8 mouse cellular contexts compared by ENCODE assay signal in genomic region chr11:68030771-68031170, GRCm38 (mm10).
DNase-seq lines count a peak whose midpoint lies in the region; ATAC-seq and TF ChIP-seq lines count a peak whose summit lies in the region.
"Had no signal": no experiment of that assay in that cellular context is flagged by ENCODE, and none has a peak within 500 bp of the region (broad histone marks: within the 10 kb centered on the region; RNA-seq: fewer than 3 reads in every experiment).

No protein-coding gene starts in this region.

- TF ChIP-seq EP300 in liver, postnatal 0 days (IDR thresholded peaks at IDR 0.05; ENCODE audit: low read depth) = no peak

- no peak for TF ChIP-seq POLR2A in embryonic fibroblast, embryonic 13.5 days (IDR thresholded peaks at IDR 0.05; ENCODE audit: low read depth, low read length)

- no peaks in the 10 kb centered on the region for H3K36me3 ChIP-seq in kidney, embryonic 14.5 days (ENCODE audit: control insufficient read depth, insufficient read depth, low read length)
- H3K36me3 ChIP-seq in liver, postnatal 0 days (replicated peaks; ENCODE audit: insufficient read depth, low read length) = no peaks in the 10 kb centered on the region
- H3K36me3 ChIP-seq: neural tube, embryonic 12.5 days had no signal

- no peak overlapping the region for H3K9ac ChIP-seq in kidney, embryonic 14.5 days (ENCODE audit: low read depth, low read length)
- no peak overlapping the region for H3K9ac ChIP-seq in liver, postnatal 0 days (replicated peaks)
- H3K9ac ChIP-seq: neural tube, embryonic 12.5 days had no signal

- peaks cover 26% of the 10 kb centered on the region for H3K4me1 ChIP-seq in embryonic fibroblast, embryonic 13.5 days (ENCODE audit: control insufficient read depth, insufficient read depth, low read length)
- H3K4me1 ChIP-seq in kidney, embryonic 14.5 days (ENCODE audit: control insufficient read depth, insufficient read depth, low read length) = peaks cover 16% of the 10 kb centered on the region; the same call in 1 of the 2 replicates
- H3K4me1 ChIP-seq in liver, postnatal 0 days (ENCODE audit: insufficient read depth) = no peaks in the 10 kb centered on the region

- H3K27me3 ChIP-seq in kidney, embryonic 14.5 days (ENCODE audit: control insufficient read depth, insufficient read depth, low read length) = no peaks in the 10 kb centered on the region
- H3K27me3 ChIP-seq in liver, postnatal 0 days (ENCODE audit: insufficient read depth, low read length) = no peaks in the 10 kb centered on the region
- H3K27me3 ChIP-seq: neural tube, embryonic 12.5 days had no signal

- WGBS in kidney, embryonic 14.5 days = 87% methylated on average over 1 of the region's 1 CpGs
- 85% methylated on average over 1 of the region's 1 CpGs for WGBS in liver, postnatal 0 days (ENCODE audit: insufficient replicate concordance)

- no peak for ATAC-seq in kidney, embryonic 14.5 days (ENCODE audit: low FRiP score, low TSS enrichment)
- no peak for ATAC-seq in liver, postnatal 0 days

- peak overlapping the region; percentile 50; the same call in 1 of the 2 replicates for H3K27ac ChIP-seq in embryonic fibroblast, embryonic 13.5 days (ENCODE audit: insufficient read depth, low read length)
- H3K27ac ChIP-seq in kidney, embryonic 14.5 days (ENCODE audit: low read depth, low read length) = peak overlapping the region; percentile 37; the same call in 1 of the 2 replicates
- no peak overlapping the region for H3K27ac ChIP-seq in liver, postnatal 0 days (ENCODE audit: low read depth)
- H3K27ac ChIP-seq: neural tube, embryonic 12.5 days had no signal

- no peak overlapping the region for H3K4me3 ChIP-seq in embryonic fibroblast, embryonic 13.5 days (ENCODE audit: insufficient read depth, low read length)
- no peak overlapping the region for H3K4me3 ChIP-seq in kidney, embryonic 14.5 days (ENCODE audit: low read length)
- no peak overlapping the region for H3K4me3 ChIP-seq in liver, postnatal 0 days (ENCODE audit: low read depth, low read length)
- H3K4me3 ChIP-seq: neural tube, embryonic 12.5 days had no signal

- no peaks in the 10 kb centered on the region for H3K9me3 ChIP-seq in kidney, embryonic 14.5 days (ENCODE audit: control insufficient read depth, low read length)
- no peaks in the 10 kb centered on the region for H3K9me3 ChIP-seq in liver, postnatal 0 days (ENCODE audit: low read length)
- H3K9me3 ChIP-seq: neural tube, embryonic 12.5 days had no signal

- peak; percentile 34 for DNase-seq in right cerebral cortex, adult 18-20 months
- DNase-seq in right cerebral cortex, postnatal 25 days = no peak
- peak; percentile 21 for DNase-seq in lung, postnatal 14 days
- DNase-seq in ovary, postnatal 14 days (ENCODE audit: low spot score) = no peak
- DNase-seq in liver, postnatal 0 days = no peak

- no peak for TF ChIP-seq CTCF in embryonic fibroblast, embryonic 13.5 days (IDR thresholded peaks at IDR 0.05; ENCODE audit: borderline replicate concordance, insufficient read depth, low read length)
- TF ChIP-seq CTCF in liver, postnatal 0 days (IDR thresholded peaks at IDR 0.05; ENCODE audit: low read depth) = no peak

- H3K4me2 ChIP-seq in kidney, embryonic 14.5 days (replicated peaks; ENCODE audit: low read depth, low read length) = no peak overlapping the region
- H3K4me2 ChIP-seq in liver, postnatal 0 days (ENCODE audit: low read depth, low read length) = no peak overlapping the region
- H3K4me2 ChIP-seq: neural tube, embryonic 12.5 days had no signal

Comparison
In these comparisons a context has a peak if more than half of its experiments do, and no peak if none do; other contexts are left out.
1. DNase-seq: peak in right cerebral cortex, adult 18-20 months (single experiment) and lung, postnatal 14 days (single experiment); none in right cerebral cortex, postnatal 25 days (single experiment), ovary, postnatal 14 days (single experiment) and liver, postnatal 0 days (single experiment).